22 mouse cellular contexts compared by ENCODE assay signal in the genomic region with DNA sequence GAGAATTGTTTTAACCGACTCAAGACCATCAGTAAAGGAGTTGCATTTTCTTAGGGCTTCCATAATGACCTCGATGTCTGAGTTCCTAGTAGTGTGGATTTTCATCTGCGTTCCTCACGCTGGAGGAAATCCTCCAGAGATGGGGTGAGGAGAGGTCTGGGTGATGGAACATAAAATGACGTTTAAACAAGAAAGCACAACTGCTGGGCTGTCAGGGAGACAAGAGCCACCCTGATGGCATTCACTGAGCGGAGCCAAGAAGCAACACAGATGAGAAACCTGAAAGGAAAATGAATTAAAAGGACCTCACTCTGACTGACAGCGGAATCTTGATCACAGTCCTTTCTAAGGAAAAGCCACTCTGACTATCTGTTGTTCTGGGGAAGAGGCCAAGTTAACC.
DNase-seq lines count a peak whose midpoint lies in the region; ATAC-seq and TF ChIP-seq lines count a peak whose summit lies in the region.
"Had no signal": no experiment of that assay in that cellular context is flagged by ENCODE, and none has a peak within 500 bp of the region (broad histone marks: within the 10 kb centered on the region; RNA-seq: fewer than 3 reads in every experiment).

No protein-coding gene starts in this region.

- 52% methylated on average over 7 of the region's 7 CpGs for WGBS in forebrain, embryonic 14.5 days
- WGBS in forebrain, embryonic 12.5 days, result 53% methylated on average over 7 of the region's 7 CpGs
- 30% methylated on average over 7 of the region's 7 CpGs for WGBS in hindbrain, embryonic 13.5 days
- WGBS in hindbrain, embryonic 10.5 days, result 47% methylated on average over 7 of the region's 7 CpGs
- 14% methylated on average over 7 of the region's 7 CpGs for WGBS in midbrain, embryonic 14.5 days
- WGBS in midbrain, embryonic 13.5 days, result 26% methylated on average over 7 of the region's 7 CpGs
- 23% methylated on average over 7 of the region's 7 CpGs for WGBS in midbrain, postnatal 0 days

- peaks cover 5% of the 10 kb centered on the region for H3K36me3 ChIP-seq in forebrain, embryonic 14.5 days (ENCODE audit: control insufficient read depth, insufficient read depth, low read length)
- 0 out of 2 replicates have a peak, but pooled peaks cover 8% of the 10 kb centered on the region for H3K36me3 ChIP-seq in forebrain, embryonic 12.5 days (replicated peaks)
- peaks cover 19% of the 10 kb centered on the region for H3K36me3 ChIP-seq in hindbrain, embryonic 13.5 days
- peaks cover 28% of the 10 kb centered on the region for H3K36me3 ChIP-seq in hindbrain, embryonic 10.5 days
- peaks cover 8% of the 10 kb centered on the region; the same call in 1 of the 2 replicates for H3K36me3 ChIP-seq in midbrain, embryonic 14.5 days (ENCODE audit: control insufficient read depth, insufficient read depth, low read length)
- H3K36me3 ChIP-seq in midbrain, embryonic 13.5 days, result peaks cover 11% of the 10 kb centered on the region
- H3K36me3 ChIP-seq in midbrain, postnatal 0 days (ENCODE audit: insufficient read depth, low read length), result 0 out of 2 replicates have a peak, but pooled peaks cover 2% of the 10 kb centered on the region

- no peak overlapping the region for H3K27ac ChIP-seq in forebrain, embryonic 14.5 days (ENCODE audit: low read depth, low read length)
- H3K27ac ChIP-seq in forebrain, embryonic 12.5 days, result no peak overlapping the region
- H3K27ac ChIP-seq in hindbrain, embryonic 13.5 days, result peak overlapping the region; percentile 42
- H3K27ac ChIP-seq in hindbrain, embryonic 10.5 days, result no peak overlapping the region
- H3K27ac ChIP-seq in midbrain, embryonic 14.5 days (replicated peaks; ENCODE audit: low read depth, low read length), result no peak overlapping the region
- no peak overlapping the region for H3K27ac ChIP-seq in midbrain, embryonic 13.5 days
- H3K27ac ChIP-seq in midbrain, postnatal 0 days (ENCODE audit: low read depth, low read length), result no peak overlapping the region
- H3K27ac ChIP-seq: embryonic facial prominence, embryonic 12.5 days; kidney, embryonic 15.5 days; liver, embryonic 12.5 days had no signal

- H3K9me3 ChIP-seq in forebrain, embryonic 14.5 days (replicated peaks; ENCODE audit: control insufficient read depth, low read length), result no peaks in the 10 kb centered on the region
- H3K9me3 ChIP-seq in forebrain, embryonic 12.5 days, result no peaks in the 10 kb centered on the region
- H3K9me3 ChIP-seq in hindbrain, embryonic 13.5 days, result no peaks in the 10 kb centered on the region
- no peaks in the 10 kb centered on the region for H3K9me3 ChIP-seq in hindbrain, embryonic 10.5 days
- H3K9me3 ChIP-seq in midbrain, embryonic 14.5 days (ENCODE audit: control insufficient read depth, low read length), result no peaks in the 10 kb centered on the region
- no peaks in the 10 kb centered on the region for H3K9me3 ChIP-seq in midbrain, embryonic 13.5 days
- no peaks in the 10 kb centered on the region for H3K9me3 ChIP-seq in midbrain, postnatal 0 days (ENCODE audit: low read length)
- H3K9me3 ChIP-seq: embryonic facial prominence, embryonic 12.5 days; kidney, embryonic 15.5 days; liver, embryonic 12.5 days had no signal

- H3K4me3 ChIP-seq in forebrain, embryonic 14.5 days (ENCODE audit: low read depth, low read length), result no peak overlapping the region
- no peak overlapping the region for H3K4me3 ChIP-seq in forebrain, embryonic 12.5 days (replicated peaks)
- H3K4me3 ChIP-seq in hindbrain, embryonic 13.5 days, result no peak overlapping the region
- H3K4me3 ChIP-seq in hindbrain, embryonic 10.5 days, result no peak overlapping the region
- no peak overlapping the region for H3K4me3 ChIP-seq in midbrain, embryonic 14.5 days (replicated peaks; ENCODE audit: low read depth, low read length)
- no peak overlapping the region for H3K4me3 ChIP-seq in midbrain, embryonic 13.5 days (replicated peaks)
- H3K4me3 ChIP-seq in midbrain, postnatal 0 days (ENCODE audit: low read depth, low read length), result no peak overlapping the region
- H3K4me3 ChIP-seq: embryonic facial prominence, embryonic 12.5 days; kidney, embryonic 15.5 days; liver, embryonic 12.5 days had no signal

- DNase-seq in forebrain, embryonic 14.5 days (ENCODE audit: low spot score), result peak; percentile 19
- DNase-seq in hindbrain, embryonic 10.5 days (ENCODE audit: low spot score), result no peak
- peak; percentile 31 for DNase-seq in midbrain, embryonic 14.5 days
- DNase-seq in midbrain, postnatal 0 days (ENCODE audit: low spot score), result peak; percentile 45
- DNase-seq: adrenal gland, postnatal 14 days; cerebellum, adult 11-12 months; cerebellum, adult 9-11 months; embryo, embryonic 11 days; heart, postnatal 10 days; kidney, adult 18-20 months; kidney, postnatal 4 days; left cerebral cortex, postnatal 4 days; liver, postnatal 0 days; lung, postnatal 36 days; right cerebral cortex, postnatal 14 days had no signal

- H3K27me3 ChIP-seq in forebrain, embryonic 14.5 days (replicated peaks; ENCODE audit: control insufficient read depth, insufficient read depth, low read length), result no peaks in the 10 kb centered on the region
- H3K27me3 ChIP-seq in forebrain, embryonic 12.5 days, result no peaks in the 10 kb centered on the region
- H3K27me3 ChIP-seq in hindbrain, embryonic 13.5 days, result no peaks in the 10 kb centered on the region
- no peaks in the 10 kb centered on the region for H3K27me3 ChIP-seq in hindbrain, embryonic 10.5 days (ENCODE audit: insufficient read depth, poor library complexity, severe bottlenecking)
- no peaks in the 10 kb centered on the region for H3K27me3 ChIP-seq in midbrain, embryonic 14.5 days (ENCODE audit: control insufficient read depth, insufficient read depth, low read length)
- no peaks in the 10 kb centered on the region for H3K27me3 ChIP-seq in midbrain, embryonic 13.5 days
- H3K27me3 ChIP-seq in midbrain, postnatal 0 days (ENCODE audit: insufficient read depth, low read length), result no peaks in the 10 kb centered on the region
- H3K27me3 ChIP-seq: embryonic facial prominence, embryonic 12.5 days; kidney, embryonic 15.5 days; liver, embryonic 12.5 days; Patski had no signal

- peaks cover 12% of the 10 kb centered on the region for H3K4me1 ChIP-seq in forebrain, embryonic 14.5 days (ENCODE audit: control insufficient read depth, insufficient read depth, low read length)
- peaks cover 19% of the 10 kb centered on the region for H3K4me1 ChIP-seq in forebrain, embryonic 12.5 days
- peaks cover 26% of the 10 kb centered on the region for H3K4me1 ChIP-seq in hindbrain, embryonic 13.5 days (replicated peaks)
- peaks cover 26% of the 10 kb centered on the region for H3K4me1 ChIP-seq in hindbrain, embryonic 10.5 days (replicated peaks)
- H3K4me1 ChIP-seq in midbrain, embryonic 14.5 days (ENCODE audit: control insufficient read depth, insufficient read depth, low read length), result peaks cover 13% of the 10 kb centered on the region
- peaks cover 22% of the 10 kb centered on the region for H3K4me1 ChIP-seq in midbrain, embryonic 13.5 days (replicated peaks)
- peaks cover 3% of the 10 kb centered on the region; the same call in 1 of the 2 replicates for H3K4me1 ChIP-seq in midbrain, postnatal 0 days (ENCODE audit: insufficient read depth, low read length)

- TF ChIP-seq CTCF in midbrain, postnatal 0 days (IDR thresholded peaks at IDR 0.05), result no peak

- H3K9ac ChIP-seq in forebrain, embryonic 14.5 days (ENCODE audit: low read length), result no peak overlapping the region
- H3K9ac ChIP-seq in forebrain, embryonic 12.5 days, result no peak overlapping the region
- H3K9ac ChIP-seq in hindbrain, embryonic 13.5 days, result no peak overlapping the region
- H3K9ac ChIP-seq in midbrain, embryonic 14.5 days (replicated peaks; ENCODE audit: low read length), result no peak overlapping the region
- H3K9ac ChIP-seq in midbrain, embryonic 13.5 days (replicated peaks), result no peak overlapping the region
- H3K9ac ChIP-seq in midbrain, postnatal 0 days (replicated peaks; ENCODE audit: low read length, poor library complexity, severe bottlenecking), result no peak overlapping the region
- H3K9ac ChIP-seq: embryonic facial prominence, embryonic 12.5 days; kidney, embryonic 15.5 days; liver, embryonic 12.5 days; liver, postnatal 0 days had no signal

- no peak for ATAC-seq in forebrain, embryonic 14.5 days
- no peak for ATAC-seq in forebrain, embryonic 12.5 days (ENCODE audit: low FRiP score)
- ATAC-seq in hindbrain, embryonic 13.5 days (ENCODE audit: low FRiP score), result no peak
- no peak for ATAC-seq in midbrain, embryonic 14.5 days (ENCODE audit: low FRiP score, low TSS enrichment)
- ATAC-seq in midbrain, embryonic 13.5 days, result no peak
- no peak for ATAC-seq in midbrain, postnatal 0 days (ENCODE audit: low FRiP score)
- ATAC-seq: liver, embryonic 12.5 days; liver, postnatal 0 days; Patski had no signal

- no peak overlapping the region for H3K4me2 ChIP-seq in forebrain, embryonic 14.5 days (ENCODE audit: low read length)
- H3K4me2 ChIP-seq in forebrain, embryonic 12.5 days, result no peak overlapping the region
- H3K4me2 ChIP-seq in hindbrain, embryonic 13.5 days, result no peak overlapping the region
- no peak overlapping the region for H3K4me2 ChIP-seq in midbrain, embryonic 14.5 days (ENCODE audit: low read length)
- no peak overlapping the region for H3K4me2 ChIP-seq in midbrain, embryonic 13.5 days (replicated peaks)
- no peak overlapping the region for H3K4me2 ChIP-seq in midbrain, postnatal 0 days (ENCODE audit: low read depth, low read length, poor library complexity, severe bottlenecking)
- H3K4me2 ChIP-seq: embryonic facial prominence, embryonic 12.5 days; kidney, embryonic 15.5 days; liver, embryonic 12.5 days had no signal
